Mouse (Mus musculus) common myeloid progenitor, adult 5-6 weeks (primary cell): ENCODE measurements at regions not wholly inside any gene's neighbourhood (a gene's known extent, or its start where the extent isn't known, plus 50 kb on each side); places are given as distances from the start of the nearest gene placed in this dataset.

Experiments used
- ATAC-seq: replicated peaks from 2 replicates; pipeline ENCODE4 v1.8.0; 2016; ENCODE audit warnings: low read depth, mild to moderate bottlenecking, moderate TSS enrichment, inconsistent platforms; ENCODE audit not compliant: poor library complexity, severe bottlenecking

DNA sequence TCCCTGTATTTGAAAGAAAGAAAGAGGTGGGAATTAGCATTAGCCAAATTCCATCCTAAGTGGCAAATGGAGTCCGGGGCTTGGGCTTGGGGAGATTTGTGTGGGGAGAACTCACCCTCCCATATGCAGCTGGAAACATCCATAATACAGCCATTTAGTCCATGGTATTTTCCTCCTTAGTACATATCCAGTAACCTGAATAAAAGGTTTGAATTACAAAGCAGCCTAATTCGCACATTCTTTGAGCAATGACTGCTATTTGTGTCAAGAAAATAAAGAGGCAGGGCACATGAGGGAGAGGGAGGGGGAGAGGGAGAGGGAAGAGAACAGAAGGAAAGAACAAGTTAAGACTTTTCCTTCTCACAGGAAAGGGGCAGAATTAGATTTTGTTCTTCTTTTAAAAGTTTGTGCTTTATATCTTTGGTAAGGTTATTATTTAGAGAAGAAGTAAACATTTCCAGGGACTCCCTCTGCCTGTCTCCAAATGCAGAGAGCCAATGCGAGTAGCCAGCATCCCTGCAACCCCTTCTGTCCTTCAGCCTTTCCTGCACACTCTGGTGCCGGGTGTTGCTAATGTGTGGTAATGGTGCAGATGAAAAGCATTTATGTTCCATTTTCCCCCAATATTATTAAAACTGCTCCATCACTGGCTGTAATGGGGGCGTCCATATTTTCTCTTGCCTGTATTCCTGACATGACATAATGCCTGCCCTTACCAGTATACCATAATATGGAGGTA lies 530.6 kb upstream of the Lsamp start:
- ATAC-seq: no peak
